Mouse (Mus musculus) heart, postnatal 36 days (tissue): ENCODE results near the gene Tekt2. TPM values are rescaled to one million over a fixed set of nuclear protein-coding genes. Genes with fewer than 3 reads are reported as not detected.

Experiments used
- DNase-seq, 2 experiments: peaks; one replicate each; pipeline ENCODE4 v3.0.0; 2021 to 2022
- intact Hi-C: fragments of 180-260 bp; cut with DNase I; formaldehyde crosslinking; loops from one replicate; pipeline ENCODE4 v1.15.1; 2025
- total RNA-seq, 2 experiments: library from RNA; stranded (reverse); gene quantifications; 2 replicates each; pipeline ENCODE4 v1.2.3; 2021

The Tekt2 gene
- total RNA-seq, 2 experiments from 2014 or later, result 0.44 to 0.84 TPM

- intact Hi-C loops, result loop anchor here (1.0 kb wide), 1 partner anchor 31 kb away; no protein-coding TSS in a partner anchor
Measured at GRCm38 (mm10) chr4:126277906-126278564, 47.5 kb downstream of the Tekt2 start.

GRCm38 (mm10) chr4:126275681-126276131 lies 49.8 kb downstream of the Tekt2 start:
- intact Hi-C loops, result no loop called here
- DNase-seq, result peak; percentile 30 to 44

More at GRCm38 (mm10) chr4:126277906-126278564, 47.5 kb downstream of the Tekt2 start:
- DNase-seq, result peak; percentile 58 to 67

- intact Hi-C loops, result no loop called here
- DNase-seq, result no peak
Measured at GRCm38 (mm10) chr4:126275081-126275480, 50.4 kb downstream of the Tekt2 start.

GRCm38 (mm10) chr4:126273753-126274152 lies 51.7 kb downstream of the Tekt2 start:
- intact Hi-C loops, result no loop called here
- DNase-seq, result no peak

Other genes starting within 250 kb of the Tekt2 start
- 10 to 100 TPM; 14.5 to 16.4 TPM for gene Lsm10, start 229.1 kb downstream of the Tekt2 start, total RNA-seq
- gene Stk40, start 221.7 kb downstream of the Tekt2 start, total RNA-seq, result 10 to 100 TPM; 33.6 to 41.5 TPM
- gene Eva1b, start 177.9 kb downstream of the Tekt2 start, total RNA-seq, result 10 to 100 TPM; 15.7 to 16.2 TPM
- gene Sh3d21, start 162.2 kb downstream of the Tekt2 start, total RNA-seq, result 1 to 10 TPM; 2.4 to 3.6 TPM
- gene Thrap3, start 122.9 kb downstream of the Tekt2 start, total RNA-seq, result 100 to 1,000 TPM; 119 to 123 TPM
- gene Map7d1, start 69.3 kb downstream of the Tekt2 start, total RNA-seq, result 100 to 1,000 TPM; 248 to 259 TPM
- gene Trappc3, start 63.4 kb downstream of the Tekt2 start, total RNA-seq, result 10 to 100 TPM; 45.9 to 46.3 TPM
- under 1 TPM; 0.61 to 0.62 TPM for gene Col8a2, start 38.9 kb downstream of the Tekt2 start, total RNA-seq
- 10 to 100 TPM; 12.2 TPM for gene Adprhl2, start 4.0 kb downstream of the Tekt2 start, total RNA-seq
- gene Ago3, start 103.9 kb upstream of the Tekt2 start, total RNA-seq, result 10 to 100 TPM in 1 of 2 experiments, 1 to 10 TPM in 1; 9.0 to 11.7 TPM
- 10 to 100 TPM; 11.2 to 13.5 TPM for gene Ago1, start 142.9 kb upstream of the Tekt2 start, total RNA-seq
- 1 to 10 TPM; 9.2 to 9.7 TPM for gene Ago4, start 207.8 kb upstream of the Tekt2 start, total RNA-seq
- gene Clspn, start 231.2 kb upstream of the Tekt2 start, total RNA-seq, result under 1 TPM; 0.53 to 0.84 TPM